Mouse (Mus musculus) limb, embryonic 14.5 days (tissue): ENCODE results near the gene Vmn1r76. TPM values are rescaled to one million over a fixed set of nuclear protein-coding genes. Genes with fewer than 3 reads are reported as not detected.

ENCODE experiments used
- ATAC-seq: fragments of 200-750 bp; cut with Nextera tagmentation; 2 replicates; pipeline ENCODE4 v1.8.0; 2017; ENCODE audit warnings: low read depth, moderate number of reproducible peaks, moderate TSS enrichment; ENCODE audit not compliant: low FRiP score
- DNase-seq: peaks from one replicate; pipeline ENCODE4 v3.0.0-alpha.2; 2015; ENCODE audit warnings: low spot score
- H3K27ac ChIP-seq: fragments of 300-500 bp; sonication (generic); replicated peaks from 2 replicates; pipeline ENCODE4 v1.5.1; 2014; ENCODE audit warnings: low read depth, mild to moderate bottlenecking, low read length, moderate library complexity, mixed read lengths
- H3K27me3 ChIP-seq: fragments of 300-500 bp; sonication (generic); 2 replicates; pipeline ENCODE4 v1.6.1; 2014; ENCODE audit warnings: low read length, mixed read lengths; ENCODE audit not compliant: control insufficient read depth, insufficient read depth
- H3K36me3 ChIP-seq: fragments of 300-500 bp; sonication (generic); 2 replicates; pipeline ENCODE4 v1.6.1; 2014; ENCODE audit warnings: mild to moderate bottlenecking, low read length, moderate library complexity, mixed read lengths; ENCODE audit not compliant: control insufficient read depth, insufficient read depth
- H3K4me1 ChIP-seq: fragments of 300-500 bp; sonication (generic); 2 replicates; pipeline ENCODE4 v1.6.1; 2014; ENCODE audit warnings: antibody characterized with exemption, low read length, mixed read lengths; ENCODE audit not compliant: control insufficient read depth, insufficient read depth
- H3K4me2 ChIP-seq: fragments of 300-500 bp; sonication (generic); replicated peaks from 2 replicates; pipeline ENCODE4 v1.6.1; 2014; ENCODE audit warnings: low read depth, mild to moderate bottlenecking, low read length, moderate library complexity; ENCODE audit not compliant: severe bottlenecking
- H3K4me3 ChIP-seq: fragments of 300-500 bp; sonication (generic); replicated peaks from 2 replicates; pipeline ENCODE4 v1.5.1; 2014; ENCODE audit warnings: low read length
- H3K9ac ChIP-seq: fragments of 300-500 bp; sonication (generic); 2 replicates; pipeline ENCODE4 v1.6.1; 2014; ENCODE audit warnings: mild to moderate bottlenecking, low read depth, low read length, moderate library complexity; ENCODE audit not compliant: severe bottlenecking
- H3K9me3 ChIP-seq: fragments of 300-500 bp; sonication (generic); 2 replicates; pipeline ENCODE4 v1.6.1; 2016; ENCODE audit warnings: low read length; ENCODE audit not compliant: control insufficient read depth
- POLR2A ChIP-seq: fragments of 200-500 bp; IDR thresholded peaks from 2 replicates; pipeline ENCODE4 v1.8.0; 2012; ENCODE audit warnings: inconsistent platforms, mild to moderate bottlenecking, moderate library complexity, borderline replicate concordance; ENCODE audit not compliant: insufficient read depth, insufficient read length; ENCODE audit errors: extremely low read depth
- WGBS: fragments of 180-500 bp; shearing (Covaris S2); extraction: QIAGEN DNeasy Blood & Tissue Kit; methylation state at CpG from one replicate; pipeline ENCODE4 v1.1.7; 2014; 5-methylcytosine and 5-hydroxymethylcytosine counted together
- polyA plus RNA-seq, 2 experiments: library from polyadenylated mRNA; depleted of rRNA in 1 of 2; stranded (reverse) in 1 of 2; unstranded in 1 of 2; fragments of >200 nt; fragmentation: Nextera tagmentation in 1 of 2; extraction: Ambion mirVana in 1 of 2; gene quantifications; 2 replicates each; pipeline versions ENCODE4 v1.2.1 to v1.2.3; 2012 to 2014

Vmn1r76 gene
- polyA plus RNA-seq (2012; rRNA removed): not detected in 2 replicates
- not detected in 2 replicates for polyA plus RNA-seq (2014; fragmentation: Nextera tagmentation; extraction: Ambion mirVana)

DNA sequence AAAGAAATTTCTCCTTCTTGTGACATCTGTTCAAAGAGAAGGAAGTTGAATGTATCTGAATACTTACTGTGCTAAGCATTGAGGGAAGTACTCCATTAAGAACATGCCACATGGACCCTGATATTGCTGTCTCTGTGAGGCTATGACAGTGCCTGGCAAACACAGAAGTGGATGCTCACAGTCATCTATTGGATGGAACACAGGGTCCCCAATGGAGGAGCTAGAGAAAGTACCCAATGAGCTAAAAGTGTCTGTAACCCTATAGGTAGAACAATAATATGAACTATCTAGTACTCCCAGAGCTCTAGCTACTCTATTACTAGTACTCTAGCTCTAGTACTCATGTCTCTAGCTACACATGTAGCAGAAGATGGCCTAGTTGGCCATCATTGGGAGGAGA, at the start of gene Vmn1r76:
Gene Vmn1r76 (minus strand): TSS at position 101 of the 400 bp plus-strand sequence.
- no peak for DNase-seq
- H3K4me2 ChIP-seq: no peak within 1 kb of the TSS
- TF ChIP-seq POLR2A: no peak
- 0 out of 2 replicates have a peak, but pooled peaks cover 3% of the 10 kb centered on the region for H3K9me3 ChIP-seq
- no peak within 1 kb of the TSS for H3K9ac ChIP-seq
- no peak within 1 kb of the TSS for H3K4me3 ChIP-seq
- no peak within 1 kb of the TSS for H3K27ac ChIP-seq
- H3K4me1 ChIP-seq: no peaks in the 10 kb centered on the region
- no peak for ATAC-seq
- no peaks in the 10 kb centered on the region for H3K27me3 ChIP-seq
- no peaks in the 10 kb centered on the region for H3K36me3 ChIP-seq

DNA sequence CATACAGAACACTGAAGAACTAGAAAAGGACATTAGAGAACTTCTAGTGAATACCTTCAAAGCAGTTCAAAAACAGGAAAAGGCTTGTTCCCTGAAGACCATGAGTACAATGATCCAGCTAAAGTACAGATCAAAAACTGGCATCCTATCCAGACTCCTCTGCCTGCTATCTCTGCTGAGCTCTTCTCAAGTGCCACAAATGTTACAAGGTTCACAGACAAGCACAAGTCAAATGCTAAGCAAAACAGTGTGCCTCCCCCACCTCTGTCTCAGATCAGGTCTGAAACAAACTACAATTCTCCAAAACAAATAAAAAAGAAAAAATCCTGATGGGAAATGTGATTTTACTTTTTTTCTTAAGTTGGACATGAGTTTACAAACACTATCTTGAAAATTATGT, 34.6 kb upstream of the Vmn1r76 start:
- no peak overlapping the region for H3K27ac ChIP-seq
- no peaks in the 10 kb centered on the region for H3K4me1 ChIP-seq
- TF ChIP-seq POLR2A: no peak
- ATAC-seq (no peak), DNase-seq (no peak)
- H3K9me3 ChIP-seq: peaks cover 19% of the 10 kb centered on the region
- H3K36me3 ChIP-seq: no peaks in the 10 kb centered on the region
- no peak overlapping the region for H3K4me3 ChIP-seq
- H3K9ac ChIP-seq: no peak overlapping the region
- no peaks in the 10 kb centered on the region for H3K27me3 ChIP-seq
- no peak overlapping the region for H3K4me2 ChIP-seq

DNA sequence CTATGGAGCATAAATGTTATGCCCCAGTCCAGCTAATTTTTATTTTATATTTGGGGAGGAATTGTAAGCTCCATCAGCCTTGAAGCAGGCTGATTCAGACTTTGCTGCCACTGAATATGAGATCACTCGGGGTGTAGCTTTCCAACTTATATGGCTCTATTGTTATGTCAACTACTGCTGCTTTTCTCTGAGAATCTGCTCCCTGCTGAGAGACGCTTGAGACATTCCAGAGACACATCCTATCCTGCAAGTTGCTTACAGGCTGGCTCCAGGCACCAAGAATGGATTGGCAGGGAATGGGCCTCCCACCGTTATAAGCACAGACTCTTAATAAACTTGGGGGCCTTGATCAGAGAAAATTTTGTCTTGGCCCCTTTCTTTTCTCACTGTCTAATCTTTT, 10.0 kb upstream of the Vmn1r76 start:
- DNase-seq (no peak), ATAC-seq (no peak)
- no peak for TF ChIP-seq POLR2A
- Histone ChIP-seq H3K27ac (no peak overlapping the region), H3K4me3 (no peak overlapping the region), H3K4me1 (no peaks in the 10 kb centered on the region), H3K9ac (no peak overlapping the region), H3K27me3 (no peaks in the 10 kb centered on the region), H3K4me2 (no peak overlapping the region), H3K9me3 (peaks cover 16% of the 10 kb centered on the region), H3K36me3 (no peaks in the 10 kb centered on the region)
- 80% methylated on average over 3 of the region's 3 CpGs for WGBS

DNA sequence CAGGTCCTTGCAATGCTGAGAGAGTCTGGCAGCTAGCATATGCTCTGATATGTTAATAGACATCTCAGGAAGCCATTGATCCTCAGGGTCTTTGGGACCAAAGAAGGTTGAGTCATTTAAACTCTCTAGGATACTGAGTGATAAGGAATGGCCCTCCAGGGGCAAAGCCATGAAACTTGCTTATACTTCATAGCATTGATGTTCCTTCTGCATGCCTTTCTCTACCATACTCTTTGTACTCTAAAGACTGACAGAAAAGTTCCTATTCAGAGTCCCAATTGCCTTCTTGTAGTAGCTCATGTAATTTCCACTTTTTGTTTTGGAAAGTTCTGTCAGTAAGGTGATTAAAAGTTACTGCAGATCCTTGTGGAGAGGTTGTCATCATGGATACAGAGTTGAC, 63.7 kb downstream of the Vmn1r76 start, which contains the start of gene Vmn1r75:
Gene Vmn1r75 (plus strand): TSS at position 301 of the 400 bp plus-strand sequence.
- no peak within 1 kb of the TSS for H3K4me2 ChIP-seq
- no peak within 1 kb of the TSS for H3K27ac ChIP-seq
- H3K27me3 ChIP-seq: no peaks in the 10 kb centered on the region
- no peaks in the 10 kb centered on the region for H3K36me3 ChIP-seq
- no peak for TF ChIP-seq POLR2A
- ATAC-seq: no peak
- H3K4me3 ChIP-seq: no peak within 1 kb of the TSS
- H3K4me1 ChIP-seq: no peaks in the 10 kb centered on the region
- H3K9ac ChIP-seq: no peak within 1 kb of the TSS
- no peak for DNase-seq
- peaks cover 4% of the 10 kb centered on the region; the same call in 1 of the 2 replicates for H3K9me3 ChIP-seq

Other genes with a start within 250 kb of the Vmn1r76 start
- gene Vmn1r73, start 207.9 kb downstream of the Vmn1r76 start, polyA plus RNA-seq (2012; rRNA removed): not detected in 2 replicates
- not detected in 2 replicates for gene Vmn1r73, start 207.9 kb downstream of the Vmn1r76 start, polyA plus RNA-seq (2014; fragmentation: Nextera tagmentation; extraction: Ambion mirVana)
- not detected in 2 replicates for gene Vmn1r74, start 104.2 kb downstream of the Vmn1r76 start, polyA plus RNA-seq (2012; rRNA removed)
- not detected in 2 replicates for gene Vmn1r74, start 104.2 kb downstream of the Vmn1r76 start, polyA plus RNA-seq (2014; fragmentation: Nextera tagmentation; extraction: Ambion mirVana)
- gene Vmn1r75, start 63.6 kb downstream of the Vmn1r76 start, polyA plus RNA-seq (2012; rRNA removed): not detected in 2 replicates
- gene Vmn1r75, start 63.6 kb downstream of the Vmn1r76 start, polyA plus RNA-seq (2014; fragmentation: Nextera tagmentation; extraction: Ambion mirVana): not detected in 2 replicates
- not detected in 2 replicates for gene Vmn1r77, start 98.5 kb upstream of the Vmn1r76 start, polyA plus RNA-seq (2012; rRNA removed)
- not detected in 2 replicates for gene Vmn1r77, start 98.5 kb upstream of the Vmn1r76 start, polyA plus RNA-seq (2014; fragmentation: Nextera tagmentation; extraction: Ambion mirVana)
- not detected in 2 replicates for gene Vmn1r78, start 212.0 kb upstream of the Vmn1r76 start, polyA plus RNA-seq (2012; rRNA removed)
- gene Vmn1r78, start 212.0 kb upstream of the Vmn1r76 start, polyA plus RNA-seq (2014; fragmentation: Nextera tagmentation; extraction: Ambion mirVana): not detected in 2 replicates
- gene Vmn1r79, start 233.1 kb upstream of the Vmn1r76 start, polyA plus RNA-seq (2012; rRNA removed): not detected in 2 replicates
- gene Vmn1r79, start 233.1 kb upstream of the Vmn1r76 start, polyA plus RNA-seq (2014; fragmentation: Nextera tagmentation; extraction: Ambion mirVana): not detected in 2 replicates